Mouse (Mus musculus) heart, embryonic 14.5 days (tissue): Measurements from ENCODE around the gene Cbx1. TPM values are rescaled to one million over a fixed set of nuclear protein-coding genes. Genes with fewer than 3 reads are reported as not detected.
A peak's percentile ranks its signal among the peaks of the same experiment; 100 is the strongest.
"Not testable (repeated sequence)": the region's sequence is repeated elsewhere in the genome, so short reads cannot be mapped to it uniquely, and the experiment has no call there.

ENCODE experiments used
- ATAC-seq: fragments of 200-750 bp; cut with Nextera tagmentation; 2 replicates; pipeline ENCODE4 v1.8.0; 2017; ENCODE audit warnings: low read depth, moderate TSS enrichment; ENCODE audit not compliant: insufficient number of reproducible peaks, insufficient read depth, low FRiP score
- H3K27ac ChIP-seq, 2 experiments: fragments of 200-500 bp in 1 of 2; fragments of 300-500 bp in 1 of 2; sonication (generic) in 1 of 2; replicated peaks in 1 of 2; 2 replicates each; pipeline ENCODE4 v1.5.1; 2012 to 2014; ENCODE audit warnings: low read depth in 2 of 2, low read length in 2 of 2, control low read depth in 1 of 2, mild to moderate bottlenecking in 1 of 2, mixed read lengths in 1 of 2; ENCODE audit not compliant: control insufficient read depth in 1 of 2, insufficient read depth in 1 of 2
- H3K27me3 ChIP-seq: fragments of 300-500 bp; sonication (generic); 2 replicates; pipeline ENCODE4 v1.6.1; 2014; ENCODE audit warnings: mild to moderate bottlenecking, low read length, control low read depth; ENCODE audit not compliant: control insufficient read depth, insufficient read depth
- H3K36me3 ChIP-seq: fragments of 300-500 bp; sonication (generic); 2 replicates; pipeline ENCODE4 v1.6.1; 2014; ENCODE audit warnings: mild to moderate bottlenecking, control low read depth, low read length, mixed read lengths; ENCODE audit not compliant: control insufficient read depth, insufficient read depth
- H3K4me1 ChIP-seq, 2 experiments: fragments of 200-500 bp in 1 of 2; fragments of 300-500 bp in 1 of 2; sonication (generic) in 1 of 2; 2 replicates each; pipeline ENCODE4 v1.6.1; 2012 to 2014; ENCODE audit warnings: low read length in 2 of 2, control low read depth in 1 of 2, mixed read lengths in 1 of 2; ENCODE audit not compliant: control insufficient read depth in 2 of 2, insufficient read depth in 2 of 2
- H3K4me2 ChIP-seq: fragments of 300-500 bp; sonication (generic); 2 replicates; pipeline ENCODE4 v1.6.1; 2014; ENCODE audit warnings: mild to moderate bottlenecking, low read length
- H3K4me3 ChIP-seq, 2 experiments: fragments of 200-500 bp in 1 of 2; fragments of 300-500 bp in 1 of 2; sonication (generic) in 1 of 2; 2 replicates each; pipeline ENCODE4 v1.5.1; 2012 to 2014; ENCODE audit warnings: low read length in 2 of 2, mild to moderate bottlenecking in 2 of 2, control low read depth in 1 of 2, low read depth in 1 of 2, moderate library complexity in 1 of 2; ENCODE audit not compliant: control insufficient read depth in 1 of 2, insufficient read depth in 1 of 2
- H3K9ac ChIP-seq: fragments of 300-500 bp; sonication (generic); 2 replicates; pipeline ENCODE4 v1.6.1; 2014; ENCODE audit warnings: mild to moderate bottlenecking, low read length
- H3K9me3 ChIP-seq: fragments of 300-500 bp; sonication (generic); 2 replicates; pipeline ENCODE4 v1.6.1; 2016; ENCODE audit warnings: low read length, control low read depth; ENCODE audit not compliant: control insufficient read depth
- WGBS: fragments of 180-500 bp; shearing (Covaris S2); extraction: QIAGEN DNeasy Blood & Tissue Kit; methylation state at CpG from one replicate; pipeline ENCODE4 v1.1.7; 2014; 5-methylcytosine and 5-hydroxymethylcytosine counted together
- polyA plus RNA-seq: library from polyadenylated mRNA; unstranded; fragments of >200 nt; fragmentation: Nextera tagmentation; extraction: Ambion mirVana; gene quantifications from 2 replicates; pipeline ENCODE4 v1.2.1, GENCODE M21; 2014

The Cbx1 gene
- polyA plus RNA-seq, 1 experiment from 2014 or later = 44.2 TPM

GRCm38 (mm10) chr11:96784847-96785246 is 4.1 kb upstream of the Cbx1 start:
- not testable (repeated sequence) for H3K27ac ChIP-seq, H3K27me3 ChIP-seq, H3K9me3 ChIP-seq, H3K4me2 ChIP-seq, H3K4me1 ChIP-seq, H3K9ac ChIP-seq, ATAC-seq, H3K36me3 ChIP-seq, H3K4me3 ChIP-seq
- WGBS = 12% methylated on average over 7 of the region's 7 CpGs

DNA sequence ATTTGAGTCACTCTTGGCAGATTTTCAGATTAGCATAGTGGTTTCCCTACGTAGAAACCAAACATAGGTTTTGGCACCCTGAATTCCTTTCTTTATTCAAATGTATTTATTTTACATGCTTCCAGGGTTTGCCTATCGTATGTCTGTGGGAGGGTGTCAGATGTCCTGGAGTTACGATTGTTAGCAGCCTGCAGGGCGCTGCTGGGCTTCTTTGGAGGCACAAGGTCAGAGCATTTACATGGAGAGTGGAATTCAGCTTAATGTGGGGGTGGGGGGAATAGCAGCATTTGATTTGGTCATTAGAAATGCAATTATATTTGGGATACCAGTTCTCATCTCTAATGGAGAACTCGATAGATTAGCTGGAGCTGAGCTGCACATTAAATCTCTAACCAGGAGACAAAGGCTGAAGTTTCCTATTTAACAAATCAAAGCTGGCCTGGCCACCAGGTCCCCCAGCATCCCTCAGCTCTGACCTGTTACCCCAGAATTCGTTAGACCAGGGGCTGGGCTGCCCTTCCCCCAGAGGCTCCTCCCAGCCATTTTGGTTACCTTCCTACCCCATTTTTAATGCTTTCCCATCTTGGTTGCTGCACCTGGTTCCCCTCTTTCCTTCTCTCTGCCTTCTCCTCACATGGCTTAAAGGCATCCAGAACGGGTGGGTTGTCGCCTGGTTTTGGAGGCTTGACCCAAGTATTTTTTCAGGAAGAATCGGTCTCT is 2.0 kb upstream of the Cbx1 start:
- no peak overlapping the region for H3K4me3 ChIP-seq
- H3K36me3 ChIP-seq = peaks cover 6% of the 10 kb centered on the region; the same call in 1 of the 2 replicates
- H3K9me3 ChIP-seq = no peaks in the 10 kb centered on the region
- WGBS = 31% methylated on average over 9 of the region's 9 CpGs
- no peak for ATAC-seq
- no peak overlapping the region for H3K9ac ChIP-seq
- H3K4me1 ChIP-seq = peaks cover 4 to 13% of the 10 kb centered on the region in 2 experiments
- no peaks in the 10 kb centered on the region for H3K27me3 ChIP-seq
- H3K27ac ChIP-seq = no peak overlapping the region
- no peak overlapping the region for H3K4me2 ChIP-seq

DNA sequence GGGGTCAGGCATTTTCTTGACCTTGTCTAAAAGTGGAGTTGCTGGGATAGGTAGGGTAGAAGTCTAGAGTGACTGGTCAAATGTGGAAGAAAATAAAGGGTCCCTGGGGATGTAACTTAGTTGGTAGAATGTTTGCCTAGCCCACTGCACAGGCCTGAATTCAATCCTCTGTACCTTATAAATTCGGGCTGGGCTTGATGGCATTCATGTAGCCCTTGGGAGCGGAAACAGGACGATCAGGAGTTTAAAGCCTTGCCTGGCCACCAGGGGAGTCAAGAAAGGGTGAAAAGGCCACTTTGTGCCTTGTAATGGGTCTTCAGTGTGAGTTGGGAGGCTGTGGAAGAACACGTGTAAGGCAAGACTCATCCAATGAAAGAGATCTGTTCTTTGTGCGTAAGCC is 1.1 kb downstream of the Cbx1 start:
- Histone ChIP-seq H3K4me2 (peak overlapping the region; percentile 84), H3K9ac (peak overlapping the region; percentile 86), H3K4me1 (peaks cover 4 to 20% of the 10 kb centered on the region in 2 experiments), H3K27me3 (no peaks in the 10 kb centered on the region), H3K27ac (peak overlapping the region; percentile 1 to 93; a peak in 3 of 4 replicates), H3K9me3 (no peaks in the 10 kb centered on the region), H3K36me3 (peaks cover 9% of the 10 kb centered on the region; the same call in 1 of the 2 replicates), H3K4me3 (peak overlapping the region; percentile 73 to 78)
- WGBS = 12% methylated on average over 5 of the region's 5 CpGs
- ATAC-seq = no peak

GRCm38 (mm10) chr11:96790681-96791080 is 1.8 kb downstream of the Cbx1 start:
- Histone ChIP-seq H3K27ac (no peak overlapping the region), H3K9ac (peak overlapping the region; percentile 86; the same call in 1 of the 2 replicates), H3K36me3 (peaks cover 14% of the 10 kb centered on the region), H3K9me3 (no peaks in the 10 kb centered on the region), H3K4me1 (peaks cover 4 to 20% of the 10 kb centered on the region in 2 experiments), H3K27me3 (no peaks in the 10 kb centered on the region), H3K4me3 (peak overlapping the region in 1 of 2 experiments; percentile 73; a peak in 2 of 4 replicates), H3K4me2 (peak overlapping the region; percentile 84)
- no peak for ATAC-seq
- WGBS = 19% methylated on average over 1 of the region's 1 CpGs

DNA sequence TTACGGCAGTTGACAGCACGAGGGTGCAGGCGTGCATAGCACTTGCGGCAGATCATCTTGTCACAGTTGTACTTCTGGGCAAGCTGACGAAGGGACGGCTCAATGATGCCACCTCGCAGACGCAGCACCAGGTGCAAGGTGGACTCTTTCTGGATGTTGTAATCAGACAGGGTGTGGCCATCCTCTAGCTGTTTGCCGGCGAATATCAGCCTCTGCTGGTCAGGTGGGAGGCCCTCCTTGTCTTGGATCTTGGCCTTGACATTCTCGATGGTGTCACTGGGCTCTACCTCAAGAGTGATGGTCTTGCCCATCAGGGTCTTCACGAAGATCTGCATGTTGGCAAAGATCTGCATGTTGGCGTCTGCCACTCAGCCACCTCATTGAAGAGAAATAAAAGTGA is 6.6 kb downstream of the Cbx1 start:
- no peak overlapping the region for H3K9ac ChIP-seq
- WGBS = 93% methylated on average over 13 of the region's 13 CpGs
- no peak overlapping the region for H3K4me2 ChIP-seq
- no peak overlapping the region for H3K27ac ChIP-seq
- peaks cover 49% of the 10 kb centered on the region for H3K36me3 ChIP-seq
- H3K27me3 ChIP-seq = no peaks in the 10 kb centered on the region
- ATAC-seq = no peak
- no peaks in the 10 kb centered on the region for H3K9me3 ChIP-seq
- H3K4me1 ChIP-seq = peaks cover 0 to 16% of the 10 kb centered on the region in 2 experiments
- H3K4me3 ChIP-seq = no peak overlapping the region

- WGBS = 96% methylated on average over 2 of the region's 2 CpGs
- Histone ChIP-seq H3K9me3 (no peaks in the 10 kb centered on the region), H3K27me3 (no peaks in the 10 kb centered on the region), H3K4me1 (peaks cover 0 to 11% of the 10 kb centered on the region in 2 experiments; a peak in 1 of 4 replicates), H3K36me3 (peaks cover 54% of the 10 kb centered on the region), H3K4me2 (no peak overlapping the region), H3K4me3 (no peak overlapping the region), H3K9ac (no peak overlapping the region), H3K27ac (no peak overlapping the region)
- no peak for ATAC-seq
These were observed 7.2 kb downstream of the Cbx1 start for GRCm38 (mm10) chr11:96796081-96796480.

- Histone ChIP-seq H3K27me3 (no peaks in the 10 kb centered on the region), H3K4me1 (peaks cover 0 to 11% of the 10 kb centered on the region in 2 experiments; a peak in 1 of 4 replicates), H3K27ac (no peak overlapping the region), H3K9me3 (no peaks in the 10 kb centered on the region), H3K9ac (no peak overlapping the region), H3K4me2 (no peak overlapping the region), H3K4me3 (no peak overlapping the region), H3K36me3 (peaks cover 57% of the 10 kb centered on the region)
- ATAC-seq = no peak
- WGBS = 79% methylated on average over 1 of the region's 1 CpGs
These were observed 7.7 kb downstream of the Cbx1 start for GRCm38 (mm10) chr11:96796586-96796985.
